Mouse (Mus musculus) kidney, adult 10 weeks (tissue): ENCODE data around the gene Mybpc3. TPM values are rescaled to one million over a fixed set of nuclear protein-coding genes. Genes with fewer than 3 reads are reported as not detected.

Experiments
- polyA plus RNA-seq: library from polyadenylated mRNA; stranded (reverse); fragments of 350-450 nt; fragmentation: Illumina TruSeq; extraction: RNeasy Lipid Tissue Mini Kit (QIAGEN cat#74804); gene quantifications from one replicate; pipeline ENCODE4 v1.2.3, GENCODE M21; 2014; ENCODE audit warnings: low read depth, low replicate concordance

The Mybpc3 gene
- polyA plus RNA-seq, result not detected

GRCm38 (mm10) chr2:91117585-91118275 lies at the start of gene Mybpc3:
Gene Mybpc3 (plus strand): TSS chr2:91118144.

DNA sequence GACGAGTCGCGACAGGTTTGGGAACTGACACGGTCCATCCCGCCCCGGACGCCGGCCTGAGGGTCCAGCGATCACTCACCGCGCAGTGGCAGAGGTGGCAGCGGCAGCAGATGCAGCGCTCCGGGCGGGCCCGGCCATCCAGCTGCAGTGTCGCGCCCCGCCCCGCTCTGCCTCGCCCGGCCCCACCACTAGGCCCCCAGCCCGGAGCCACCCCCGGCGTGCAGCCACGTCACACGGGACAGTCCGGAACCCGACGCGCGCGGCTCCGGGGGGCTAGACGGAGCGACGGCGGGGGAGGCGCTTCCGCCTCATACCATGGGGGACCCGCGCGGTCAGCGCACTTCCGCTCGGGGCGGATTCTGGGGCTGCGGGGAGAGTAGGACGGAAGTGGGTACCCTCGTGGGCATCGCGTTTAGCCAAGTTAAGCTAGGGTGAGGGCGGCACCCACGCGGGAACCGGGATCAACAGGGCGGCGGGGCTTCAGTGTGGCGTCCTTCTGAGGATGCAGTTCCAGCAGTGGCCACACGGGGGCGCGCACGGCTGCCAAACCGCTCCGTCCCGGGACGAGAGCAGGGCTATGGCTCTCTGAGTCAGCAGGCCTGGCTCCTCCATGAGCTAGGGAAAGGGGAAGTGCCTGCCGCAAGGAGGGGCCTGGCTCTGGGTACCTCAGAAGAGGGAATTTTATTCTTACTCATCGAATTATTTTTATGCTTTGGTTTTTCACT lies 47.7 kb upstream of the Mybpc3 start, which contains the start of gene Slc39a13:
TSS of gene Slc39a13 (minus strand) at position 342 of the 725 bp plus-strand sequence.

DNA sequence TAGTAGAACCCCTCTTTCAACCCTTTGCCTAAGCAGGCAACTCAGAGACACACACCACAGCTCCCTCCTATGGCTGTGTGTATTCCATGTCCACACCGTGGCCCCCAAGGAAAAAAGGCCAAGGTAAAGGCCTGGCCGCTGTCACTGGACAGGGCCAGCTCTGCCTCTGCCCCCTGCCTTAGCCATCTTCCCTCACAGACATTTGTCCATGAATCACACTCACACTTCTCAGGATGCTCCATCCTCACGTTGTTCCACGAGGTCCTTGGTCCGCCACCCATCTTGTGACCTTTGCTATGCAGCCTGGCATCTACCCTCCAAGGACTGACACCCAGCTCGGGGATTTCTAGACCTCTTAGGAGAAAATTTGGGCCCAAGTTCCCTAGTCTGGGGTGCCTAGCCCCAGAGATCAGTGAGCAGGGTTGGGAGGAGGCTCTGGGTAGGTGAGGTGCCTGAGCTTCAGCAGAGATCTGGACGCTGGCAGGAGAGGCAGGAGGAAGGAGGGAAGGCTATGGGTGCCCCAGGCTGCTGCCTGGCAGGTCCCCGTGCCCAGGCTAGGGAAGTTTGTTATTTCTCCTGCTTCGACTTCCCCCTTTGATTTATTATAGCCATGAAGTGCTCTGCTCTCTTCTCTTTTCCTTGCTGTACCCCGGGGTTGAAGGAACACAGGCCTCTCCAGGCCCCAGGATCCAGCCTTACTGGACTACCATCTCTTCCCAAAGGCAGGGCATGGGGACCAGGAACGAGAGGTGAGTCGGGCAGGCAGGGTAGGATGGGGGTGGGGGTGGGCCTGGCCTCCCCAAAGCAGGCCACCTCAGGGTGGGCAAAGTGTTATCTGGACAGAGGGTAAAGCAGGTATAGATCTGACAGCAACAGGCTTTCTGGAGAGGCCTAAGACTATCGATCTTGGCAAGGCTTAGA lies 35.9 kb upstream of the Mybpc3 start, which contains the start of gene Spi1:
TSS of gene Spi1 (plus strand) at position 616 of the 921 bp plus-strand sequence.

DNA sequence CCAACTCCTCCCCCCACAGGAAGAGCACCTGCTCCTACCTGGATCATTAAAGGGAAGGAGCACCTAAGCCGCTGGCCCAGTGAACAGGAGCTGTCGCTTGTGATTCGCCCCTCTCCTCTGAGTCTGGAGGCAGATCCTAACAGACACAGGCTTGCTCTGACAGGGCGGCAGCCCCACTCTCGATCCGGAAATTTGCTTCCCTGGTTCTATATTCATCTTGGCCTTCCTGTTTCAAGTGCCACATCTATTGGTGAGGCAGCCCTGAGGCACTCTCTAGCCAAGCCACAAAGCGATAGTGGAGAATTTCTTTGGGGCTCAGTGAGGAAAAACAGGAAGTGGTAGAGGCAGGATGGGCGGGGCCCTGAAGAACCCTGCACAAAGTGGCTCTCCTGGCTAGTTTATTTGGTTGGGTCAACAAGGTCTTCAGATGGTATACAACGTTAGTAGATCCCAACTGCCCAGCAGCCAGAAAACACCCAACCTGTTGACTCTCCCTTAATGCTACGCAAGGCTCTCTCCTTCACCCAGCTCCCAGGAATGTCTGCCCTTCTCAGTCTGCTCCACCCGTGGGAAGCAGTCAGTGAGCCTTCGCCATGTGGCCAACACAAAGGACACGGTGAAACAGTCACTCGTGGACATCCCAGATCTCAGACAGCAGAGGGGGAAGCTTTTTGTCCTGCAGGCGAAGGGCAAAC lies 65.9 kb downstream of the Mybpc3 start, which contains the start of gene Madd:
TSS of gene Madd (minus strand) at position 127 of the 695 bp plus-strand sequence.

Other genes with a start within 250 kb of the Mybpc3 start
- gene C1qtnf4, start 232.3 kb upstream of the Mybpc3 start, polyA plus RNA-seq, result not detected
- 12.0 TPM for gene Kbtbd4, start 213.4 kb upstream of the Mybpc3 start, polyA plus RNA-seq
- gene Ndufs3, start 213.3 kb upstream of the Mybpc3 start, polyA plus RNA-seq, result 335 TPM
- gene Celf1, start 177.8 kb upstream of the Mybpc3 start, polyA plus RNA-seq, result 76.2 TPM
- not detected for gene Rapsn, start 82.5 kb upstream of the Mybpc3 start, polyA plus RNA-seq
- gene Psmc3, start 64.1 kb upstream of the Mybpc3 start, polyA plus RNA-seq, result 173 TPM
- gene Slc39a13, start 47.7 kb upstream of the Mybpc3 start, polyA plus RNA-seq, result 4.7 TPM
- 1.9 TPM for gene Spi1, start 35.8 kb upstream of the Mybpc3 start, polyA plus RNA-seq
- gene Madd, start 65.7 kb downstream of the Mybpc3 start, polyA plus RNA-seq, result 1.9 TPM
- 1.1 TPM for gene Nr1h3, start 84.7 kb downstream of the Mybpc3 start, polyA plus RNA-seq
- 30.4 TPM for gene Acp2, start 84.7 kb downstream of the Mybpc3 start, polyA plus RNA-seq
- 12.4 TPM for gene Ddb2, start 118.8 kb downstream of the Mybpc3 start, polyA plus RNA-seq
- 0.77 TPM for gene Pacsin3, start 137.8 kb downstream of the Mybpc3 start, polyA plus RNA-seq
- 9.7 TPM for gene Arfgap2, start 146.8 kb downstream of the Mybpc3 start, polyA plus RNA-seq